Comparison of ENCODE assay signal across 15 mouse cellular contexts in genomic region chr7:127815116-127815665, GRCm38 (mm10). TPM values are rescaled to one million over a fixed set of nuclear protein-coding genes. Genes with fewer than 3 reads are reported as not detected.
DNase-seq lines count a peak whose midpoint lies in the region; ATAC-seq and TF ChIP-seq lines count a peak whose summit lies in the region.
"Had no signal": no experiment of that assay in that cellular context is flagged by ENCODE, and none has a peak within 500 bp of the region (broad histone marks: within the 10 kb centered on the region; RNA-seq: fewer than 3 reads in every experiment).

No protein-coding gene starts in this region.

- no peaks in the 10 kb centered on the region for H3K27me3 ChIP-seq in kidney, embryonic 16.5 days (ENCODE audit: insufficient read depth, low read length)
- no peaks in the 10 kb centered on the region for H3K27me3 ChIP-seq in forebrain, embryonic 16.5 days (replicated peaks; ENCODE audit: control insufficient read depth, insufficient read depth, low read length)
- no peaks in the 10 kb centered on the region for H3K27me3 ChIP-seq in hindbrain, embryonic 14.5 days (ENCODE audit: control insufficient read depth, insufficient read depth, low read length)
- H3K27me3 ChIP-seq: hindbrain, embryonic 12.5 days; limb, embryonic 12.5 days; Patski had no signal

- no peak for ATAC-seq in kidney, embryonic 16.5 days (ENCODE audit: low FRiP score, low TSS enrichment)
- ATAC-seq in forebrain, embryonic 16.5 days: no peak
- no peak for ATAC-seq in hindbrain, embryonic 14.5 days (ENCODE audit: low FRiP score)
- ATAC-seq: Patski had no signal

- 78% methylated on average over 15 of the region's 15 CpGs for WGBS in kidney, embryonic 16.5 days
- WGBS in forebrain, embryonic 16.5 days: 95% methylated on average over 15 of the region's 15 CpGs
- 94% methylated on average over 15 of the region's 15 CpGs for WGBS in hindbrain, embryonic 14.5 days

- TF ChIP-seq CTCF in gastrocnemius, adult 2 months (IDR thresholded peaks at IDR 0.05): no peak

- intact Hi-C loops in gastrocnemius, adult 2 months (cut with DNase I): no loop called here

- peak overlapping the region; percentile 81 for H3K27ac ChIP-seq in gastrocnemius, adult 2 months
- 0 out of 2 replicates have a peak overlapping the region, but pooled peaks have one; percentile 30 for H3K27ac ChIP-seq in kidney, embryonic 16.5 days (ENCODE audit: low read length)
- H3K27ac ChIP-seq in brown adipose tissue, adult 24 weeks (replicated peaks; ENCODE audit: low read depth, low read length): peak overlapping the region; percentile 93
- peak overlapping the region; percentile 25; the same call in 1 of the 2 replicates for H3K27ac ChIP-seq in forebrain, embryonic 16.5 days (ENCODE audit: low read length)
- H3K27ac ChIP-seq in hindbrain, embryonic 14.5 days: no peak overlapping the region
- H3K27ac ChIP-seq: hindbrain, embryonic 12.5 days; limb, embryonic 12.5 days had no signal

- H3K4me2 ChIP-seq in kidney, embryonic 16.5 days (replicated peaks; ENCODE audit: low read depth, low read length): no peak overlapping the region
- no peak overlapping the region for H3K4me2 ChIP-seq in forebrain, embryonic 16.5 days (ENCODE audit: low read length)
- no peak overlapping the region for H3K4me2 ChIP-seq in hindbrain, embryonic 14.5 days (replicated peaks)
- H3K4me2 ChIP-seq: hindbrain, embryonic 12.5 days; limb, embryonic 12.5 days had no signal

- peaks cover 12% of the 10 kb centered on the region; the same call in 1 of the 2 replicates for H3K4me1 ChIP-seq in kidney, embryonic 16.5 days (ENCODE audit: insufficient read depth, low read length)
- peaks cover 29% of the 10 kb centered on the region for H3K4me1 ChIP-seq in brown adipose tissue, adult 24 weeks (ENCODE audit: control insufficient read depth, insufficient read depth, insufficient read length, low read length)
- peaks cover 21% of the 10 kb centered on the region for H3K4me1 ChIP-seq in forebrain, embryonic 16.5 days (replicated peaks; ENCODE audit: control insufficient read depth, insufficient read depth, low read length)
- H3K4me1 ChIP-seq in hindbrain, embryonic 14.5 days (replicated peaks; ENCODE audit: control insufficient read depth, insufficient read depth, low read length): no peaks in the 10 kb centered on the region
- H3K4me1 ChIP-seq: limb, embryonic 12.5 days had no signal

- no peaks in the 10 kb centered on the region for H3K9me3 ChIP-seq in kidney, embryonic 16.5 days (ENCODE audit: low read length)
- no peaks in the 10 kb centered on the region for H3K9me3 ChIP-seq in forebrain, embryonic 16.5 days (ENCODE audit: control insufficient read depth, low read length)
- no peaks in the 10 kb centered on the region for H3K9me3 ChIP-seq in hindbrain, embryonic 14.5 days (ENCODE audit: control insufficient read depth, low read length)
- H3K9me3 ChIP-seq: hindbrain, embryonic 12.5 days; limb, embryonic 12.5 days had no signal

- no peak for DNase-seq in gastrocnemius, adult 2 months
- DNase-seq in gastrocnemius, adult 8-10 months (ENCODE audit: low spot score in 2 of 2): no peak
- no peak for DNase-seq in kidney, postnatal 10 days
- DNase-seq in hindbrain, embryonic 14.5 days (ENCODE audit: low spot score): no peak
- DNase-seq: midbrain, embryonic 14.5 days; spleen, adult 18-20 months had no signal

- H3K4me3 ChIP-seq in gastrocnemius, adult 2 months: peak overlapping the region; percentile 15; the same call in 1 of the 2 replicates
- H3K4me3 ChIP-seq in kidney, embryonic 16.5 days (ENCODE audit: low read length): no peak overlapping the region
- no peak overlapping the region for H3K4me3 ChIP-seq in brown adipose tissue, adult 24 weeks (ENCODE audit: insufficient read depth, low read depth, low read length)
- H3K4me3 ChIP-seq in forebrain, embryonic 16.5 days (replicated peaks; ENCODE audit: low read length): no peak overlapping the region
- no peak overlapping the region for H3K4me3 ChIP-seq in hindbrain, embryonic 14.5 days (replicated peaks; ENCODE audit: low read length)
- H3K4me3 ChIP-seq: hindbrain, embryonic 12.5 days; limb, embryonic 12.5 days had no signal

- 0 out of 2 replicates have a peak overlapping the region, but pooled peaks have one; percentile 10 for H3K9ac ChIP-seq in kidney, embryonic 16.5 days (replicated peaks; ENCODE audit: low read length)
- no peak overlapping the region for H3K9ac ChIP-seq in forebrain, embryonic 16.5 days (replicated peaks; ENCODE audit: low read depth, low read length)
- H3K9ac ChIP-seq in hindbrain, embryonic 14.5 days: no peak overlapping the region
- H3K9ac ChIP-seq: limb, embryonic 12.5 days had no signal

- no peaks in the 10 kb centered on the region for H3K36me3 ChIP-seq in kidney, embryonic 16.5 days (ENCODE audit: insufficient read depth, low read length)
- peaks cover 7% of the 10 kb centered on the region for H3K36me3 ChIP-seq in forebrain, embryonic 16.5 days (ENCODE audit: control insufficient read depth, insufficient read depth)
- peaks cover 58% of the 10 kb centered on the region for H3K36me3 ChIP-seq in hindbrain, embryonic 14.5 days (replicated peaks; ENCODE audit: control insufficient read depth, insufficient read depth)

RNA-seq across cellular contexts. Expression of gene Stx4a, which starts 8.9 kb away (rescaled TPM):
- total RNA-seq in gastrocnemius, adult 2 months (2021): 10 to 100 TPM; 55.4 to 59.0 TPM
- total RNA-seq in gastrocnemius, adult 8-10 months (2022): 10 to 100 TPM; 44.5 to 64.1 (median 50.8) TPM
- 44.6 and 48.0 TPM in 2 replicates for polyA plus RNA-seq in kidney, embryonic 16.5 days (2015; fragmentation: Nextera tagmentation; extraction: Ambion mirVana)
- polyA plus RNA-seq in brown adipose tissue, adult 24 weeks (2012; ENCODE audit: insufficient read depth, insufficient read length, missing spikeins): 89.1 and 91.8 TPM in 2 replicates
- 17.8 and 22.2 TPM in 2 replicates for polyA plus RNA-seq in forebrain, embryonic 16.5 days (2015; fragmentation: Nextera tagmentation; extraction: Ambion mirVana)
- polyA plus RNA-seq in hindbrain, embryonic 14.5 days (2014; fragmentation: Nextera tagmentation; extraction: Ambion mirVana): 9.6 and 10.6 TPM in 2 replicates

RNA-seq across cellular contexts. Expression of gene Stx1b, which starts 9.2 kb away (rescaled TPM):
- 1 to 10 TPM; 1.0 TPM for total RNA-seq in gastrocnemius, adult 2 months (2021)
- total RNA-seq in gastrocnemius, adult 8-10 months (2022): 1 to 10 TPM in 1 of 4 experiments, under 1 TPM in 3; 0.53 to 1.0 (median 0.75) TPM
- polyA plus RNA-seq in kidney, embryonic 16.5 days (2015; fragmentation: Nextera tagmentation; extraction: Ambion mirVana): 3.6 and 4.4 TPM in 2 replicates
- polyA plus RNA-seq in brown adipose tissue, adult 24 weeks (2012; ENCODE audit: insufficient read depth, insufficient read length, missing spikeins): 4.8 and 8.4 TPM in 2 replicates
- polyA plus RNA-seq in forebrain, embryonic 16.5 days (2015; fragmentation: Nextera tagmentation; extraction: Ambion mirVana): 37.9 and 50.8 TPM in 2 replicates
- 59.7 and 66.2 TPM in 2 replicates for polyA plus RNA-seq in hindbrain, embryonic 14.5 days (2014; fragmentation: Nextera tagmentation; extraction: Ambion mirVana)

RNA-seq across cellular contexts. Expression of gene Hsd3b7, which starts 14.8 kb away (rescaled TPM):
- total RNA-seq in gastrocnemius, adult 2 months (2021): 1 to 10 TPM; 4.7 to 6.2 TPM
- 1 to 10 TPM; 1.5 to 4.2 (median 1.9) TPM for total RNA-seq in gastrocnemius, adult 8-10 months (2022)
- 28.2 and 33.2 TPM in 2 replicates for polyA plus RNA-seq in kidney, embryonic 16.5 days (2015; fragmentation: Nextera tagmentation; extraction: Ambion mirVana)
- 39.6 and 47.1 TPM in 2 replicates for polyA plus RNA-seq in brown adipose tissue, adult 24 weeks (2012; ENCODE audit: insufficient read depth, insufficient read length, missing spikeins)
- 7.3 and 10.7 TPM in 2 replicates for polyA plus RNA-seq in forebrain, embryonic 16.5 days (2015; fragmentation: Nextera tagmentation; extraction: Ambion mirVana)
- 10.6 and 11.0 TPM in 2 replicates for polyA plus RNA-seq in hindbrain, embryonic 14.5 days (2014; fragmentation: Nextera tagmentation; extraction: Ambion mirVana)

RNA-seq across cellular contexts. Expression of gene Gm49388, which starts 29.8 kb away (rescaled TPM):
- 1 to 10 TPM; 1.9 to 2.1 TPM for total RNA-seq in gastrocnemius, adult 2 months (2021)
- total RNA-seq in gastrocnemius, adult 8-10 months (2022): 1 to 10 TPM; 1.6 to 2.3 (median 2.1) TPM
- polyA plus RNA-seq in kidney, embryonic 16.5 days (2015; fragmentation: Nextera tagmentation; extraction: Ambion mirVana): not detected in 2 replicates
- 0.54 TPM in 1 of 2 replicates, not detected in the other for polyA plus RNA-seq in brown adipose tissue, adult 24 weeks (2012; ENCODE audit: insufficient read depth, insufficient read length, missing spikeins)
- polyA plus RNA-seq in forebrain, embryonic 16.5 days (2015; fragmentation: Nextera tagmentation; extraction: Ambion mirVana): not detected in 2 replicates
- polyA plus RNA-seq in hindbrain, embryonic 14.5 days (2014; fragmentation: Nextera tagmentation; extraction: Ambion mirVana): not detected in 2 replicates
- polyA plus RNA-seq: brain, embryonic 14.5 days; hindbrain, embryonic 12.5 days; kidney, adult 2 months; limb, embryonic 12.5 days; midbrain, embryonic 14.5 days; neural tube, embryonic 11.5 days had no signal

RNA-seq across cellular contexts. Expression of gene Setd1a, which starts 38.7 kb away (rescaled TPM):
- 10 to 100 TPM; 15.3 to 20.8 TPM for total RNA-seq in gastrocnemius, adult 2 months (2021)
- total RNA-seq in gastrocnemius, adult 8-10 months (2022): 10 to 100 TPM; 16.4 to 22.8 (median 18.6) TPM
- 18.9 and 19.4 TPM in 2 replicates for polyA plus RNA-seq in kidney, embryonic 16.5 days (2015; fragmentation: Nextera tagmentation; extraction: Ambion mirVana)
- polyA plus RNA-seq in brown adipose tissue, adult 24 weeks (2012; ENCODE audit: insufficient read depth, insufficient read length, missing spikeins): 11.7 and 13.6 TPM in 2 replicates
- 19.8 and 20.7 TPM in 2 replicates for polyA plus RNA-seq in forebrain, embryonic 16.5 days (2015; fragmentation: Nextera tagmentation; extraction: Ambion mirVana)
- polyA plus RNA-seq in hindbrain, embryonic 14.5 days (2014; fragmentation: Nextera tagmentation; extraction: Ambion mirVana): 18.7 and 19.1 TPM in 2 replicates
